In genomic region chr8:60250341-60250740, GRCm38 (mm10) we compare ENCODE assay signal across 28 mouse cellular contexts.
DNase-seq lines count a peak whose midpoint lies in the region; ATAC-seq and TF ChIP-seq lines count a peak whose summit lies in the region.
"Had no signal": no experiment of that assay in that cellular context is flagged by ENCODE, and none has a peak within 500 bp of the region (broad histone marks: within the 10 kb centered on the region; RNA-seq: fewer than 3 reads in every experiment).

No protein-coding gene starts in this region.

- H3K27me3 ChIP-seq in embryonic facial prominence, embryonic 14.5 days (replicated peaks; ENCODE audit: control insufficient read depth, insufficient read depth, low read length) = no peaks in the 10 kb centered on the region
- H3K27me3 ChIP-seq in embryonic facial prominence, embryonic 10.5 days (replicated peaks; ENCODE audit: low read depth, poor library complexity, severe bottlenecking) = no peaks in the 10 kb centered on the region
- H3K27me3 ChIP-seq in midbrain, embryonic 10.5 days (ENCODE audit: low read depth, poor library complexity, severe bottlenecking) = no peaks in the 10 kb centered on the region
- no peaks in the 10 kb centered on the region for H3K27me3 ChIP-seq in midbrain, embryonic 13.5 days
- no peaks in the 10 kb centered on the region for H3K27me3 ChIP-seq in limb, embryonic 14.5 days (ENCODE audit: control insufficient read depth, insufficient read depth, low read length)
- H3K27me3 ChIP-seq in forebrain, embryonic 11.5 days (ENCODE audit: control insufficient read depth, insufficient read depth, low read length) = no peaks in the 10 kb centered on the region
- H3K27me3 ChIP-seq: CH12.LX; embryonic facial prominence, embryonic 12.5 days; hindbrain, embryonic 13.5 days; neural tube, embryonic 12.5 days had no signal

- no peak overlapping the region for H3K4me3 ChIP-seq in embryonic facial prominence, embryonic 14.5 days (ENCODE audit: low read depth, low read length)
- H3K4me3 ChIP-seq in embryonic facial prominence, embryonic 10.5 days = no peak overlapping the region
- no peak overlapping the region for H3K4me3 ChIP-seq in midbrain, embryonic 10.5 days
- H3K4me3 ChIP-seq in midbrain, embryonic 13.5 days (replicated peaks) = no peak overlapping the region
- no peak overlapping the region for H3K4me3 ChIP-seq in gastrocnemius, adult 2 months
- no peak overlapping the region for H3K4me3 ChIP-seq in limb, embryonic 14.5 days (replicated peaks; ENCODE audit: low read length)
- no peak overlapping the region for H3K4me3 ChIP-seq in forebrain, embryonic 11.5 days (ENCODE audit: low read depth, low read length)
- H3K4me3 ChIP-seq: embryonic facial prominence, embryonic 12.5 days; forebrain, embryonic 10.5 days; hindbrain, embryonic 13.5 days; layer of hippocampus, adult 2 months; left cerebral cortex, adult 2 months; neural tube, embryonic 12.5 days had no signal

- DNase-seq in embryonic facial prominence, embryonic 14.5 days (ENCODE audit: low spot score) = peak; percentile 54
- no peak for DNase-seq in embryonic facial prominence, embryonic 10.5 days (ENCODE audit: low spot score)
- DNase-seq in midbrain, embryonic 10.5 days (ENCODE audit: low spot score) = peak; percentile 13
- DNase-seq in gastrocnemius, adult 2 months = peak; percentile 48
- peak; percentile 42 for DNase-seq in limb, embryonic 14.5 days (ENCODE audit: low spot score)
- DNase-seq in forebrain, embryonic 11.5 days (ENCODE audit: low spot score) = no peak
- DNase-seq in left cerebral cortex, postnatal 25 days (ENCODE audit: low spot score in 2 of 2) = no peak
- DNase-seq: adrenal gland, postnatal 10 days; cerebellum, adult 8-10 months; cerebellum, postnatal 36 days; forebrain, postnatal 0 days; heart, postnatal 4 days; liver; lung, adult 2 months; lung, postnatal 10 days; right cerebral cortex, postnatal 4 days; thymus, adult 2 months; thymus, postnatal 36 days had no signal

- no peak overlapping the region for H3K27ac ChIP-seq in embryonic facial prominence, embryonic 14.5 days (replicated peaks; ENCODE audit: low read depth, low read length)
- H3K27ac ChIP-seq in embryonic facial prominence, embryonic 10.5 days (replicated peaks) = no peak overlapping the region
- H3K27ac ChIP-seq in midbrain, embryonic 10.5 days (replicated peaks) = peak overlapping the region; percentile 76
- no peak overlapping the region for H3K27ac ChIP-seq in midbrain, embryonic 13.5 days
- H3K27ac ChIP-seq in gastrocnemius, adult 2 months = 0 out of 2 replicates have a peak overlapping the region, but pooled peaks have one; percentile 12
- no peak overlapping the region for H3K27ac ChIP-seq in limb, embryonic 14.5 days (replicated peaks; ENCODE audit: low read depth, low read length)
- no peak overlapping the region for H3K27ac ChIP-seq in forebrain, embryonic 11.5 days (ENCODE audit: low read depth, low read length)
- H3K27ac ChIP-seq: embryonic facial prominence, embryonic 12.5 days; forebrain, embryonic 10.5 days; hindbrain, embryonic 13.5 days; layer of hippocampus, adult 2 months; left cerebral cortex, adult 2 months; liver, embryonic 14.5 days; neural tube, embryonic 12.5 days had no signal

- TF ChIP-seq CTCF in gastrocnemius, adult 2 months (IDR thresholded peaks at IDR 0.05) = no peak

- ATAC-seq in embryonic facial prominence, embryonic 14.5 days (ENCODE audit: low read depth) = no peak
- no peak for ATAC-seq in midbrain, embryonic 13.5 days
- 0 out of 2 replicates have a peak, but pooled peaks have one; percentile 6 for ATAC-seq in limb, embryonic 14.5 days (ENCODE audit: low FRiP score, low read depth)
- no peak for ATAC-seq in forebrain, embryonic 11.5 days (replicated peaks; ENCODE audit: low FRiP score)
- ATAC-seq: forebrain, postnatal 0 days; inflammation-experienced regulatory T-cells, adult 6 months had no signal

- H3K4me1 ChIP-seq in embryonic facial prominence, embryonic 14.5 days (ENCODE audit: control insufficient read depth, insufficient read depth, low read length) = no peaks in the 10 kb centered on the region
- H3K4me1 ChIP-seq in embryonic facial prominence, embryonic 10.5 days = no peaks in the 10 kb centered on the region
- peaks cover 25% of the 10 kb centered on the region for H3K4me1 ChIP-seq in midbrain, embryonic 10.5 days
- no peaks in the 10 kb centered on the region; the same call in 1 of the 2 replicates for H3K4me1 ChIP-seq in midbrain, embryonic 13.5 days (replicated peaks)
- H3K4me1 ChIP-seq in limb, embryonic 14.5 days (ENCODE audit: control insufficient read depth, insufficient read depth, low read length) = no peaks in the 10 kb centered on the region
- H3K4me1 ChIP-seq in forebrain, embryonic 11.5 days (replicated peaks; ENCODE audit: control insufficient read depth, insufficient read depth, low read length) = no peaks in the 10 kb centered on the region
- H3K4me1 ChIP-seq: embryonic facial prominence, embryonic 12.5 days; hindbrain, embryonic 13.5 days; neural tube, embryonic 12.5 days had no signal

- no peaks in the 10 kb centered on the region for H3K9me3 ChIP-seq in embryonic facial prominence, embryonic 14.5 days (ENCODE audit: control insufficient read depth, low read length)
- no peaks in the 10 kb centered on the region for H3K9me3 ChIP-seq in embryonic facial prominence, embryonic 10.5 days
- H3K9me3 ChIP-seq in midbrain, embryonic 10.5 days (replicated peaks) = no peaks in the 10 kb centered on the region
- H3K9me3 ChIP-seq in midbrain, embryonic 13.5 days = no peaks in the 10 kb centered on the region
- no peaks in the 10 kb centered on the region for H3K9me3 ChIP-seq in limb, embryonic 14.5 days (ENCODE audit: control insufficient read depth, low read length)
- no peaks in the 10 kb centered on the region for H3K9me3 ChIP-seq in forebrain, embryonic 11.5 days (ENCODE audit: control insufficient read depth, low read length)
- H3K9me3 ChIP-seq: embryonic facial prominence, embryonic 12.5 days; forebrain, embryonic 10.5 days; hindbrain, embryonic 13.5 days; neural tube, embryonic 12.5 days had no signal

- intact Hi-C loops in gastrocnemius, adult 2 months (cut with DNase I) = no loop called here
- intact Hi-C loops in left cerebral cortex, postnatal 25 days (cut with DNase I) = no loop called here

- no peak for TF ChIP-seq POLR2A in limb, embryonic 14.5 days (IDR thresholded peaks at IDR 0.05; ENCODE audit: borderline replicate concordance, extremely low read depth, insufficient read depth, insufficient read length)

- H3K9ac ChIP-seq in embryonic facial prominence, embryonic 14.5 days (ENCODE audit: low read depth, low read length) = no peak overlapping the region
- no peak overlapping the region for H3K9ac ChIP-seq in midbrain, embryonic 13.5 days (replicated peaks)
- H3K9ac ChIP-seq in limb, embryonic 14.5 days (ENCODE audit: low read depth, low read length, severe bottlenecking) = no peak overlapping the region
- H3K9ac ChIP-seq in forebrain, embryonic 11.5 days (ENCODE audit: low read length) = no peak overlapping the region
- H3K9ac ChIP-seq: embryonic facial prominence, embryonic 12.5 days; forebrain, postnatal 0 days; hindbrain, embryonic 13.5 days; liver, embryonic 14.5 days; neural tube, embryonic 12.5 days had no signal

- WGBS in embryonic facial prominence, embryonic 14.5 days = 67% methylated on average over 6 of the region's 6 CpGs
- 80% methylated on average over 6 of the region's 6 CpGs for WGBS in embryonic facial prominence, embryonic 10.5 days
- 56% methylated on average over 6 of the region's 6 CpGs for WGBS in midbrain, embryonic 10.5 days
- WGBS in midbrain, embryonic 13.5 days = 57% methylated on average over 6 of the region's 6 CpGs
- WGBS in limb, embryonic 14.5 days = 63% methylated on average over 6 of the region's 6 CpGs
- 59% methylated on average over 6 of the region's 6 CpGs for WGBS in forebrain, embryonic 11.5 days

- no peak overlapping the region for H3K4me2 ChIP-seq in embryonic facial prominence, embryonic 14.5 days (ENCODE audit: low read depth, low read length)
- no peak overlapping the region for H3K4me2 ChIP-seq in midbrain, embryonic 13.5 days (replicated peaks)
- no peak overlapping the region for H3K4me2 ChIP-seq in limb, embryonic 14.5 days (replicated peaks; ENCODE audit: low read depth, low read length, severe bottlenecking)
- H3K4me2 ChIP-seq in forebrain, embryonic 11.5 days (ENCODE audit: low read depth, low read length, severe bottlenecking) = no peak overlapping the region
- H3K4me2 ChIP-seq: embryonic facial prominence, embryonic 12.5 days; hindbrain, embryonic 13.5 days; neural tube, embryonic 12.5 days had no signal

- H3K36me3 ChIP-seq in embryonic facial prominence, embryonic 14.5 days (ENCODE audit: control insufficient read depth, insufficient read depth, low read length) = no peaks in the 10 kb centered on the region
- no peaks in the 10 kb centered on the region for H3K36me3 ChIP-seq in embryonic facial prominence, embryonic 10.5 days (replicated peaks)
- no peaks in the 10 kb centered on the region for H3K36me3 ChIP-seq in midbrain, embryonic 10.5 days
- H3K36me3 ChIP-seq in midbrain, embryonic 13.5 days = no peaks in the 10 kb centered on the region
- H3K36me3 ChIP-seq in limb, embryonic 14.5 days (ENCODE audit: control insufficient read depth, insufficient read depth, low read length) = no peaks in the 10 kb centered on the region
- H3K36me3 ChIP-seq in forebrain, embryonic 11.5 days (ENCODE audit: control insufficient read depth, insufficient read depth, low read length) = no peaks in the 10 kb centered on the region
- H3K36me3 ChIP-seq: embryonic facial prominence, embryonic 12.5 days; forebrain, embryonic 10.5 days; hindbrain, embryonic 13.5 days; neural tube, embryonic 12.5 days had no signal

Comparison
In these comparisons a context has a peak if more than half of its experiments do, and no peak if none do; other contexts are left out.
1. DNase-seq: peak in embryonic facial prominence, embryonic 14.5 days (single experiment), midbrain, embryonic 10.5 days (single experiment), gastrocnemius, adult 2 months (single experiment) and limb, embryonic 14.5 days (single experiment); none in embryonic facial prominence, embryonic 10.5 days (single experiment), forebrain, embryonic 11.5 days (single experiment) and left cerebral cortex, postnatal 25 days (0 of 2).
2. H3K27ac ChIP-seq: peak in midbrain, embryonic 10.5 days (single experiment) and gastrocnemius, adult 2 months (single experiment); none in embryonic facial prominence, embryonic 14.5 days (single experiment), embryonic facial prominence, embryonic 10.5 days (single experiment), midbrain, embryonic 13.5 days (single experiment), limb, embryonic 14.5 days (single experiment) and forebrain, embryonic 11.5 days (single experiment).